Mouse (Mus musculus) lung, postnatal 36 days (tissue): ENCODE measurements around the gene Dock1.
A peak's percentile ranks its signal among the peaks of the same experiment; 100 is the strongest.

Source experiments
- DNase-seq: peaks from one replicate; pipeline ENCODE4 v3.0.0; 2022; ENCODE audit warnings: mixed read lengths

Gene Dock1

GRCm38 (mm10) chr7:134696126-134696979 lies 25.9 kb downstream of the Dock1 start:
- DNase-seq, result no peak

- DNase-seq, result peak; percentile 17
Measured at GRCm38 (mm10) chr7:134697479-134697878, 27.0 kb downstream of the Dock1 start.

GRCm38 (mm10) chr7:134698246-134698645 lies 27.8 kb downstream of the Dock1 start:
- DNase-seq, result no peak

- no peak for DNase-seq
Measured at GRCm38 (mm10) chr7:134700001-134700400, 29.5 kb downstream of the Dock1 start.

- DNase-seq, result no peak
Measured at GRCm38 (mm10) chr7:134702481-134702880, 32.0 kb downstream of the Dock1 start.

GRCm38 (mm10) chr7:134703704-134704103 lies 33.2 kb downstream of the Dock1 start:
- DNase-seq, result peak; percentile 87

- no peak for DNase-seq
Measured at GRCm38 (mm10) chr7:134709226-134709853, 38.9 kb downstream of the Dock1 start.

GRCm38 (mm10) chr7:134711576-134711975 lies 41.1 kb downstream of the Dock1 start:
- no peak for DNase-seq

- no peak for DNase-seq
Measured at GRCm38 (mm10) chr7:134719406-134719805, 49.0 kb downstream of the Dock1 start.

GRCm38 (mm10) chr7:134722361-134722760 lies 51.9 kb downstream of the Dock1 start:
- DNase-seq, result no peak

GRCm38 (mm10) chr7:134722955-134723354 lies 52.5 kb downstream of the Dock1 start:
- no peak for DNase-seq

GRCm38 (mm10) chr7:134723509-134723908 lies 53.1 kb downstream of the Dock1 start:
- no peak for DNase-seq

GRCm38 (mm10) chr7:134724841-134725240 lies 54.4 kb downstream of the Dock1 start:
- no peak for DNase-seq

GRCm38 (mm10) chr7:134725551-134726529 lies 55.4 kb downstream of the Dock1 start:
- DNase-seq, result peak; percentile 73

- no peak for DNase-seq
Measured at GRCm38 (mm10) chr7:134726530-134727258, 56.2 kb downstream of the Dock1 start.

- DNase-seq, result peak; percentile 61
Measured at GRCm38 (mm10) chr7:134729348-134729747, 58.9 kb downstream of the Dock1 start.

GRCm38 (mm10) chr7:134730406-134731126 lies 60.1 kb downstream of the Dock1 start:
- DNase-seq, result no peak

- no peak for DNase-seq
Measured at GRCm38 (mm10) chr7:134747059-134747458, 76.6 kb downstream of the Dock1 start.

GRCm38 (mm10) chr7:134748376-134748775 lies 77.9 kb downstream of the Dock1 start:
- no peak for DNase-seq

- no peak for DNase-seq
Measured at GRCm38 (mm10) chr7:134749613-134750012, 79.2 kb downstream of the Dock1 start.

- no peak for DNase-seq
Measured at GRCm38 (mm10) chr7:134751496-134751895, 81.0 kb downstream of the Dock1 start.

- no peak for DNase-seq
Measured at GRCm38 (mm10) chr7:134753417-134753816, 83.0 kb downstream of the Dock1 start.
